Mouse (Mus musculus) lung, postnatal 0 days (tissue): Measurements from ENCODE around the gene Car5a.
A peak's percentile ranks its signal among the peaks of the same experiment; 100 is the strongest.

Experiments
- CTCF ChIP-seq: IDR thresholded peaks from 2 replicates; pipeline ENCODE4 v1.5.1; 2016; ENCODE audit warnings: antibody characterized with exemption, mild to moderate bottlenecking
- EP300 ChIP-seq: IDR thresholded peaks from 2 replicates; pipeline ENCODE4 v1.6.1; 2016; ENCODE audit warnings: antibody characterized with exemption, mild to moderate bottlenecking, control low read depth

GRCm38 (mm10) chr8:121971488-121972058, 26.9 kb upstream of the Car5a start:
- no peak for TF ChIP-seq EP300
- peak; percentile 23; the same call in 1 of the 2 replicates for TF ChIP-seq CTCF
